Mouse (Mus musculus): ENCODE measurements at regions not wholly inside any gene's neighbourhood (a gene's known extent, or its start where the extent isn't known, plus 50 kb on each side); places are given as distances from the start of the nearest gene placed in this dataset.
A peak's percentile ranks its signal among the peaks of the same experiment; 100 is the strongest.
"Not testable (repeated sequence)": the region's sequence is repeated elsewhere in the genome, so short reads cannot be mapped to it uniquely, and the experiment has no call there.

DNA sequence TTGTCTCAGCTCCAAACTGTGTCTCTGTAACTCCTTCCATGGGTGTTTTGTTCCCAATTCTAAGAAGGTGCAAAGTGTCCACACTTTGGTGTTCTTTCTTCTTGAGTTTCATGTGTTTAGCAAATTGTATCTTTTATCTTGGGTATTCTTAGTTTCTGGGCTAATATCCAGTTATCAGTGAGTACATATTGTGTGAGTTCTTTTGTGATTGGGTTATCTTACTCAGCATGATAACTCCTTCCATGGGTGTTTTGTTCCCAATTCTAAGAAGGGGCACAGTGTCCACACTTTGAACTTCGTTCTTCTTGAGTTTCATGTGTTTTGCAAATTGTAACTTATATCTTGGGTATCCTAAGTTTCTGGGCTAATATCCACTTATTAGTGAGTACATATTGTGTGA, 635.6 kb upstream of the Amot start:
- not testable (repeated sequence) for H3K36me3 ChIP-seq (replicated peaks); H3K27me3 ChIP-seq (ENCODE audit: insufficient read depth, low read length); ATAC-seq (ENCODE audit: extremely low read depth, insufficient number of reproducible peaks, low FRiP score, poor library complexity, severe bottlenecking); H3K9me3 ChIP-seq (replicated peaks); H3K4me1 ChIP-seq (ENCODE audit: insufficient read depth, low read depth, low read length); DNase-seq (ENCODE audit: low spot score); H3K4me3 ChIP-seq (ENCODE audit: low read depth, low read length)
- TF ChIP-seq TAL1 (conservative IDR thresholded peaks at IDR 0.05; ENCODE audit: low read depth, low read length) = 0 out of 2 replicates have a peak, but pooled peaks have one; percentile 8

DNA sequence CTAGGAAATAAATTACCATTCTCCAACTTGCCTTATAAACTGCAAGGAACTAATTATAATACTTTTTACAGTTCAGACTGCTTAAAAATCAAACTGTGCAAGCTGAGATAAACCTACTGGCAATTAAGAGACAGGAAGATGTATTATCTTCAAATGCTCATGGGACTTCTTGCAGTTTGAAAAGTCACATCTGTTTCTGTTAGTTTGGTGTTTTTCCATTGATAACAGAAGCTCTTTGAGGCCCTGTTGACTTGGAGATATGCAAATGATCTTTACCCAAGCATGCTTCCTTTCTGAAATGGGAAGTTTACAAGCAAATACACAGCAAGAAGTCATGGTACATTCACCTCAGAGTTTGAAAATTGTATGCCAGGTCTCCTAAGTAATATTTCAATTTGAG, 605.7 kb upstream of the Amot start:
- TF ChIP-seq POLR2AphosphoS5 (IDR thresholded peaks at IDR 0.05; ENCODE audit: insufficient replicate concordance, low read depth, low read length) = no peak
- peak; percentile 77 for TF ChIP-seq TAL1 (conservative IDR thresholded peaks at IDR 0.05; ENCODE audit: low read depth, low read length)
- peaks cover 2% of the 10 kb centered on the region; the same call in 1 of the 2 replicates for H3K4me1 ChIP-seq (ENCODE audit: insufficient read depth, low read depth, low read length)
- no peaks in the 10 kb centered on the region for H3K36me3 ChIP-seq (replicated peaks)
- no peaks in the 10 kb centered on the region for H3K27me3 ChIP-seq (ENCODE audit: insufficient read depth, low read length)
- H3K4me3 ChIP-seq (ENCODE audit: low read depth, low read length) = no peak overlapping the region
- no peak for DNase-seq (ENCODE audit: low spot score)
- peak; percentile 98 for ATAC-seq (ENCODE audit: extremely low read depth, insufficient number of reproducible peaks, low FRiP score, poor library complexity, severe bottlenecking)
- no peaks in the 10 kb centered on the region for H3K9me3 ChIP-seq (replicated peaks)

DNA sequence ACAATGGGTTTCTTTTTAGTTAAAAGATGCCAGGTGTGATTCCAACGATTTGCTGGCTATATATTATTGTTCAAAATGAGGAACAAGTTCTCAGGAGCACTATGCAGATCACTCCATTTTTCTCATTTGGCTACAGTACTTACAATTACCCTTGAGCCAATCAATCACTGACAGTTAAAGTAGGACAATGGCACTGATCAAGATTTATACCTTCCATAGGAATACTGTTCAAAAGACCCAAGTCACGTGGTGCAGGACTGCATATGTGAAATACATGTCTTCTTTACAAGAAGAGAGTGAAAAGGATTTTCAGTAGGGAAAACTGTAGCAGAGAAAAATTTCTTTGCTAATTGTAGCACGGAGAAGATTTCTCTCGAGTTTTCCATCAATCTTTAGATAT, 604.9 kb upstream of the Amot start:
- no peak for DNase-seq (ENCODE audit: low spot score)
- H3K9me3 ChIP-seq (replicated peaks) = no peaks in the 10 kb centered on the region
- ATAC-seq (ENCODE audit: extremely low read depth, insufficient number of reproducible peaks, low FRiP score, poor library complexity, severe bottlenecking) = no peak
- H3K27me3 ChIP-seq (ENCODE audit: insufficient read depth, low read length) = no peaks in the 10 kb centered on the region
- TF ChIP-seq GATA1 (IDR thresholded peaks at IDR 0.05; ENCODE audit: borderline replicate concordance, low read length) (no peak), TAL1 (conservative IDR thresholded peaks at IDR 0.05; ENCODE audit: low read depth, low read length) (no peak), CTCF (IDR thresholded peaks at IDR 0.05; ENCODE audit: low read depth, low read length) (no peak), POLR2AphosphoS5 (IDR thresholded peaks at IDR 0.05; ENCODE audit: insufficient replicate concordance, low read depth, low read length) (no peak), GATA2 (IDR thresholded peaks at IDR 0.05; ENCODE audit: borderline replicate concordance, low read depth, low read length) (no peak)
- no peak overlapping the region for H3K4me3 ChIP-seq (ENCODE audit: low read depth, low read length)
- H3K36me3 ChIP-seq (replicated peaks) = no peaks in the 10 kb centered on the region
- peaks cover 2% of the 10 kb centered on the region; the same call in 1 of the 2 replicates for H3K4me1 ChIP-seq (ENCODE audit: insufficient read depth, low read depth, low read length)
